Mouse (Mus musculus) gastrocnemius, postnatal 10 days (tissue): ENCODE data around the gene Gm17268. TPM values are rescaled to one million over a fixed set of nuclear protein-coding genes. Genes with fewer than 3 reads are reported as not detected.

Source experiments
- DNase-seq: peaks from one replicate; pipeline ENCODE4 v3.0.0; 2021; ENCODE audit warnings: mixed read lengths
- total RNA-seq, 2 experiments: library from RNA; stranded (reverse); gene quantifications; 2 replicates each; pipeline ENCODE4 v1.2.3; 2021

The Gm17268 gene
- total RNA-seq, 2 experiments from 2014 or later, result not detected

- DNase-seq, result no peak
Measured at GRCm38 (mm10) chr11:82032136-82032535, 6.2 kb downstream of the Gm17268 start.

- no peak for DNase-seq
Measured at GRCm38 (mm10) chr11:82030171-82030570, 8.2 kb downstream of the Gm17268 start.

GRCm38 (mm10) chr11:82023769-82024168, 14.6 kb downstream of the Gm17268 start:
- no peak for DNase-seq

GRCm38 (mm10) chr11:82022504-82023056, 15.8 kb downstream of the Gm17268 start:
- DNase-seq, result no peak

- no peak for DNase-seq
Measured at GRCm38 (mm10) chr11:82021406-82021805, 17.0 kb downstream of the Gm17268 start.

- DNase-seq, result no peak
Measured at GRCm38 (mm10) chr11:82019793-82020192, 18.6 kb downstream of the Gm17268 start.

- DNase-seq, result no peak
Measured at GRCm38 (mm10) chr11:82019389-82019788, 19.0 kb downstream of the Gm17268 start.

- DNase-seq, result peak; percentile 30
Measured at GRCm38 (mm10) chr11:82016181-82016780, 22.1 kb downstream of the Gm17268 start.

- no peak for DNase-seq
Measured at GRCm38 (mm10) chr11:82015066-82015465, 23.3 kb downstream of the Gm17268 start.

GRCm38 (mm10) chr11:82013756-82014155, 24.6 kb downstream of the Gm17268 start:
- no peak for DNase-seq

- DNase-seq, result no peak
Measured at GRCm38 (mm10) chr11:82011411-82012193, 26.8 kb downstream of the Gm17268 start.

- DNase-seq, result no peak
Measured at GRCm38 (mm10) chr11:82010115-82010514, 28.2 kb downstream of the Gm17268 start.

GRCm38 (mm10) chr11:82006796-82007423, 31.5 kb downstream of the Gm17268 start:
- peak; percentile 32 for DNase-seq

- no peak for DNase-seq
Measured at GRCm38 (mm10) chr11:82004810-82005209, 33.6 kb downstream of the Gm17268 start.

GRCm38 (mm10) chr11:82000581-82000980, 37.8 kb downstream of the Gm17268 start:
- no peak for DNase-seq

- DNase-seq, result no peak
Measured at GRCm38 (mm10) chr11:81999469-81999868, 38.9 kb downstream of the Gm17268 start.

- no peak for DNase-seq
Measured at GRCm38 (mm10) chr11:81998646-81999045, 39.7 kb downstream of the Gm17268 start.

GRCm38 (mm10) chr11:81997085-81997484, 41.3 kb downstream of the Gm17268 start:
- DNase-seq, result no peak

- DNase-seq, result peak; percentile 78
Measured at GRCm38 (mm10) chr11:81996172-81996841, 42.1 kb downstream of the Gm17268 start.

GRCm38 (mm10) chr11:81983146-81983545, 55.2 kb downstream of the Gm17268 start:
- DNase-seq, result peak; percentile 61

GRCm38 (mm10) chr11:81982191-81982590, 56.2 kb downstream of the Gm17268 start:
- DNase-seq, result no peak
